Comparison of ENCODE assay signal across 8 mouse cellular contexts in the genomic region with DNA sequence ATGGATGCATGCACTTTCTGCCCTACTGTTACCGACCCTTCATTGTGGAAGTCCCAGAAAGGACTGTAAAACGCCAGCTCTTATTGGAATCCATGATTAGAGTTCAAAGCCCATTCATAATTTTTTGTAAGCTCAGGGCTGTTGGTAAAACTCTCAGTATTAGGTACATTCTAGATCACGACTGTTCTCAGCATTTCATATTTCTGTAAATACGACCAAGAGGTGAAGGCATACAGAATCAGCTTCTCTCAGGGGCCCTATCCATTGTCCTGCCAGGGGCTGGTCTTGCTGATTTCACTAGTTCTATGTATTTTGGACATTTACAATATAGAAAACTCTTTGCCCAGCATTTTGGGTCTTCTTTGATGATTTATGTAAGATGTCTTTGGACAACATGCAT. TPM values are rescaled to one million over a fixed set of nuclear protein-coding genes. Genes with fewer than 3 reads are reported as not detected.
DNase-seq lines count a peak whose midpoint lies in the region; ATAC-seq and TF ChIP-seq lines count a peak whose summit lies in the region.

No protein-coding gene starts in this region.

- H3K4me1 ChIP-seq in liver, adult 2 months (ENCODE audit: control insufficient read depth, insufficient read depth, low read length), result 0 out of 2 replicates have a peak, but pooled peaks cover 2% of the 10 kb centered on the region
- H3K4me1 ChIP-seq in embryonic facial prominence, embryonic 15.5 days, result peaks cover 7% of the 10 kb centered on the region
- peaks cover 7% of the 10 kb centered on the region for H3K4me1 ChIP-seq in intestine, embryonic 16.5 days (ENCODE audit: control insufficient read depth, insufficient read depth, low read length)
- H3K4me1 ChIP-seq in neural tube, embryonic 13.5 days (replicated peaks), result peaks cover 18% of the 10 kb centered on the region

- no peak overlapping the region for H3K27ac ChIP-seq in liver, adult 2 months (replicated peaks; ENCODE audit: insufficient read depth, low read depth, low read length)
- H3K27ac ChIP-seq in embryonic facial prominence, embryonic 15.5 days (replicated peaks), result no peak overlapping the region
- no peak overlapping the region for H3K27ac ChIP-seq in intestine, embryonic 16.5 days (ENCODE audit: low read length)
- H3K27ac ChIP-seq in neural tube, embryonic 13.5 days (replicated peaks), result no peak overlapping the region

- no peak for TF ChIP-seq CTCF in liver, adult 2 months (IDR thresholded peaks at IDR 0.05; ENCODE audit: low read depth, low read length)

- TF ChIP-seq POLR2A in liver, adult 2 months (IDR thresholded peaks at IDR 0.05; ENCODE audit: extremely low read depth, insufficient read depth, low read length), result no peak

- ATAC-seq in embryonic facial prominence, embryonic 15.5 days (ENCODE audit: insufficient number of reproducible peaks, low FRiP score, low TSS enrichment, low read depth), result no peak
- no peak for ATAC-seq in intestine, embryonic 16.5 days
- 0 out of 2 replicates have a peak, but pooled peaks have one; percentile 20 for ATAC-seq in neural tube, embryonic 13.5 days (ENCODE audit: low read depth)

- peak overlapping the region; percentile 76 for H3K4me3 ChIP-seq in liver, adult 2 months (ENCODE audit: insufficient read depth, low read depth, low read length)
- H3K4me3 ChIP-seq in embryonic facial prominence, embryonic 15.5 days (replicated peaks), result peak overlapping the region; percentile 85
- H3K4me3 ChIP-seq in intestine, embryonic 16.5 days (ENCODE audit: low read length), result peak overlapping the region; percentile 86
- H3K4me3 ChIP-seq in neural tube, embryonic 13.5 days, result peak overlapping the region; percentile 82

- 38% methylated on average over 4 of the region's 4 CpGs for WGBS in liver, adult 2 months
- WGBS in embryonic facial prominence, embryonic 15.5 days, result 27% methylated on average over 4 of the region's 4 CpGs
- 25% methylated on average over 4 of the region's 4 CpGs for WGBS in intestine, embryonic 16.5 days
- 40% methylated on average over 4 of the region's 4 CpGs for WGBS in neural tube, embryonic 13.5 days

- H3K27me3 ChIP-seq in liver, adult 2 months (ENCODE audit: control insufficient read depth, insufficient read depth, low read length), result no peaks in the 10 kb centered on the region
- no peaks in the 10 kb centered on the region for H3K27me3 ChIP-seq in embryonic facial prominence, embryonic 15.5 days
- H3K27me3 ChIP-seq in intestine, embryonic 16.5 days (replicated peaks; ENCODE audit: control insufficient read depth, insufficient read depth, low read length), result no peaks in the 10 kb centered on the region; the same call in 1 of the 2 replicates
- H3K27me3 ChIP-seq in neural tube, embryonic 13.5 days, result no peaks in the 10 kb centered on the region

- no peak for DNase-seq in liver, adult 2 months (ENCODE audit: extremely low read depth, low read depth, low spot score)
- no peak for DNase-seq in liver
- no peak for DNase-seq in urinary bladder, postnatal 14 days (ENCODE audit: low spot score)
- no peak for DNase-seq in thymus, postnatal 36 days
- DNase-seq in adrenal gland, adult 8-10 months, result no peak

- H3K9me3 ChIP-seq in embryonic facial prominence, embryonic 15.5 days (replicated peaks), result no peaks in the 10 kb centered on the region
- no peaks in the 10 kb centered on the region for H3K9me3 ChIP-seq in intestine, embryonic 16.5 days (ENCODE audit: control insufficient read depth, low read length)
- no peaks in the 10 kb centered on the region for H3K9me3 ChIP-seq in neural tube, embryonic 13.5 days

- peaks cover 3% of the 10 kb centered on the region; the same call in 1 of the 2 replicates for H3K79me2 ChIP-seq in liver, adult 2 months (ENCODE audit: control insufficient read depth, insufficient read depth, low read length)

- peaks cover 7% of the 10 kb centered on the region for H3K36me3 ChIP-seq in liver, adult 2 months (ENCODE audit: control insufficient read depth, insufficient read depth, low read length)
- peaks cover 8% of the 10 kb centered on the region; the same call in 1 of the 2 replicates for H3K36me3 ChIP-seq in embryonic facial prominence, embryonic 15.5 days
- H3K36me3 ChIP-seq in intestine, embryonic 16.5 days (ENCODE audit: control insufficient read depth, insufficient read depth, low read length), result 0 out of 2 replicates have a peak, but pooled peaks cover 3% of the 10 kb centered on the region
- peaks cover 8% of the 10 kb centered on the region; the same call in 1 of the 2 replicates for H3K36me3 ChIP-seq in neural tube, embryonic 13.5 days

- H3K9ac ChIP-seq in liver, adult 2 months (ENCODE audit: low read depth, low read length), result no peak overlapping the region
- H3K9ac ChIP-seq in embryonic facial prominence, embryonic 15.5 days, result no peak overlapping the region
- H3K9ac ChIP-seq in intestine, embryonic 16.5 days (ENCODE audit: low read depth, low read length), result peak overlapping the region; percentile 96
- H3K9ac ChIP-seq in neural tube, embryonic 13.5 days, result peak overlapping the region; percentile 93

- peak overlapping the region; percentile 65 for H3K4me2 ChIP-seq in embryonic facial prominence, embryonic 15.5 days (replicated peaks)
- H3K4me2 ChIP-seq in intestine, embryonic 16.5 days (ENCODE audit: low read depth, low read length), result peak overlapping the region; percentile 62
- peak overlapping the region; percentile 82 for H3K4me2 ChIP-seq in neural tube, embryonic 13.5 days

RNA-seq across cellular contexts. Expression of gene Zfp770, which starts 0.3 kb away (rescaled TPM):
- 3.8 and 3.9 TPM in 2 replicates for total RNA-seq in liver, adult 2 months (2014; rRNA removed)
- polyA plus RNA-seq in liver, adult 2 months (2012; rRNA removed), result 0.55 and 0.77 TPM in 2 replicates
- 3.5 and 4.0 TPM in 2 replicates for polyA plus RNA-seq in embryonic facial prominence, embryonic 15.5 days (2015; fragmentation: Nextera tagmentation; extraction: Ambion mirVana)
- 2.7 and 2.9 TPM in 2 replicates for polyA plus RNA-seq in intestine, embryonic 16.5 days (2015; fragmentation: Nextera tagmentation; extraction: Ambion mirVana)
- polyA plus RNA-seq in neural tube, embryonic 13.5 days (2015; fragmentation: Nextera tagmentation; extraction: Ambion mirVana), result 4.8 and 5.0 TPM in 2 replicates
- total RNA-seq in adrenal gland, adult 8-10 months (2022), result 10 to 100 TPM in 3 of 4 experiments, 1 to 10 TPM in 1; 8.7 to 13.9 (median 12.9) TPM

RNA-seq across cellular contexts. Expression of gene Aqr, which starts 14.8 kb away (rescaled TPM):
- total RNA-seq in liver, adult 2 months (2014; rRNA removed), result 11.9 and 13.2 TPM in 2 replicates
- 7.6 and 8.5 TPM in 2 replicates for polyA plus RNA-seq in liver, adult 2 months (2012; rRNA removed)
- 39.1 and 40.5 TPM in 2 replicates for polyA plus RNA-seq in embryonic facial prominence, embryonic 15.5 days (2015; fragmentation: Nextera tagmentation; extraction: Ambion mirVana)
- polyA plus RNA-seq in intestine, embryonic 16.5 days (2015; fragmentation: Nextera tagmentation; extraction: Ambion mirVana), result 27.5 and 29.7 TPM in 2 replicates
- 40.4 and 43.1 TPM in 2 replicates for polyA plus RNA-seq in neural tube, embryonic 13.5 days (2015; fragmentation: Nextera tagmentation; extraction: Ambion mirVana)
- total RNA-seq in adrenal gland, adult 8-10 months (2022), result 10 to 100 TPM; 34.1 to 43.1 (median 42.8) TPM

Comparison
In these comparisons a context has a peak if more than half of its experiments do, and no peak if none do; other contexts are left out.
1. H3K9ac ChIP-seq: peak in intestine, embryonic 16.5 days (single experiment) and neural tube, embryonic 13.5 days (single experiment); none in liver, adult 2 months (single experiment) and embryonic facial prominence, embryonic 15.5 days (single experiment).
2. Peak in every context shown above with its lines, with median percentiles within 50 percentile points of each other: H3K4me3 ChIP-seq and H3K4me2 ChIP-seq.